Mouse (Mus musculus) thymus, postnatal 0 days (tissue): ENCODE measurements at regions not wholly inside any gene's neighbourhood (a gene's known extent, or its start where the extent isn't known, plus 50 kb on each side); places are given as distances from the start of the nearest gene placed in this dataset.

ENCODE experiments used
- DNase-seq: peaks from one replicate; pipeline ENCODE4 v3.0.0-alpha.2; 2015; ENCODE audit warnings: low spot score

- peak; percentile 3 for DNase-seq
These were observed 375.2 kb downstream of the Shisa9 start for GRCm38 (mm10) chr16:12359116-12359515.

GRCm38 (mm10) chr16:12389545-12389944 is 405.6 kb downstream of the Shisa9 start:
- no peak for DNase-seq

DNA sequence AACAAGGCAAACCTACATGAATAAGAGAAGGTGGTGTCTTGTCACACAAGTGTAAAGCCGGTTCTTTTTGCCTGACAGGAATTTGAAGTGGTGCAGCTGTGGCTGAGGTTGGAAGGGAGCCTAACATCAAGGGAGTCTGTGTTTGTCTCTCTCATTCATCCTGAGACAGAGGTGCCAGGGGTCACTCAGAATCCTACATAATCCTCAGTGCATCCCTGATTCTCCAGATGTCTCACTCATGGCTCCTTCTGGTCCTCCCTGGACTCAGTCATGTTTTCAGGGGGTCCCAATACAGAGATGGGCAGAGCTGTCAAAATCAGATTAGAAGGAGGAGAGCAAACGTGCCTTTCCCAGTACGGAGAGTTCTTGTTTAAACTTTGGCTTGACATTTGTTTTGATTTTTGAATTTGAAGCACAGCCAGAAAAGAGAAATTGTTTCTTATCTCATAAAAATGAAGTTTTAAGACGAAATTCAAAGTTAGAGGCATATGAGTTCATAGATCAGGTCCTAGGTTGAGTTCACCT is 451.8 kb downstream of the Shisa9 start:
- no peak for DNase-seq

GRCm38 (mm10) chr16:12438622-12439021 is 454.7 kb downstream of the Shisa9 start:
- no peak for DNase-seq

DNA sequence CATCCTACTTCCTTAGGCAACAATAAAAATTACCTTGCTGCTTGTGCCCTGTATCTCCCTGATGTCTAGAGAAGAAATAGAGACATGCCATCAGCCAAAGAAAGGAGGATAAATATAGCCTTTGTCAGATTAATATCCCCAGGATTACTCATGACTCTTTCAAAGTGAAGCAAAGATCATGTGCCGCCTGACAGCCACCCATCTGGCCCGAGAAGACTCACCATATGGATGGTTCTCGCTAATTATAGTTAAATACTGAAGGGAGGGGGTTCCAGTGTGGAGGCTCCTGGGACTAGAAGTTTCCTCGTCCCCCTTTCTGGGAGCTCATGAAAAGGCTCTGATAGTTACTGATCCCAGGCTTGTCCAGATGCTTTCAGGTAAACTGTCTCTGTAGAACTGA is 470.9 kb downstream of the Shisa9 start:
- DNase-seq, result no peak
